Comparison of ENCODE assay signal across 17 mouse cellular contexts in genomic region chr5:38082589-38082988, GRCm38 (mm10). TPM values are rescaled to one million over a fixed set of nuclear protein-coding genes. Genes with fewer than 3 reads are reported as not detected.
DNase-seq lines count a peak whose midpoint lies in the region; ATAC-seq and TF ChIP-seq lines count a peak whose summit lies in the region.
"Had no signal": no experiment of that assay in that cellular context is flagged by ENCODE, and none has a peak within 500 bp of the region (broad histone marks: within the 10 kb centered on the region; RNA-seq: fewer than 3 reads in every experiment).

No protein-coding gene starts in this region.

- H3K27me3 ChIP-seq in neural tube, embryonic 11.5 days (ENCODE audit: control insufficient read depth, insufficient read depth, low read length) = no peaks in the 10 kb centered on the region
- H3K27me3 ChIP-seq in neural tube, embryonic 15.5 days (replicated peaks) = 0 out of 2 replicates have a peak, but pooled peaks cover 5% of the 10 kb centered on the region
- H3K27me3 ChIP-seq in embryonic facial prominence, embryonic 12.5 days = no peaks in the 10 kb centered on the region
- peaks cover 3% of the 10 kb centered on the region; the same call in 1 of the 2 replicates for H3K27me3 ChIP-seq in limb, embryonic 15.5 days
- no peaks in the 10 kb centered on the region for H3K27me3 ChIP-seq in stomach, postnatal 0 days (ENCODE audit: control insufficient read depth, insufficient read depth, low read length)
- H3K27me3 ChIP-seq: heart, embryonic 15.5 days; intestine, embryonic 15.5 days; liver, embryonic 15.5 days had no signal

- H3K9ac ChIP-seq in neural tube, embryonic 11.5 days (ENCODE audit: low read length) = no peak overlapping the region
- no peak overlapping the region for H3K9ac ChIP-seq in neural tube, embryonic 15.5 days (replicated peaks)
- H3K9ac ChIP-seq in embryonic facial prominence, embryonic 12.5 days = no peak overlapping the region
- H3K9ac ChIP-seq in limb, embryonic 15.5 days = no peak overlapping the region
- H3K9ac ChIP-seq in stomach, postnatal 0 days (ENCODE audit: low read length) = no peak overlapping the region
- H3K9ac ChIP-seq: heart, embryonic 15.5 days; hindbrain, embryonic 12.5 days; intestine, embryonic 15.5 days; liver, embryonic 15.5 days had no signal

- TF ChIP-seq CTCF in stomach, postnatal 0 days (IDR thresholded peaks at IDR 0.05; ENCODE audit: low read depth) = no peak

- no peaks in the 10 kb centered on the region for H3K36me3 ChIP-seq in neural tube, embryonic 11.5 days (ENCODE audit: control insufficient read depth, insufficient read depth, low read length)
- no peaks in the 10 kb centered on the region for H3K36me3 ChIP-seq in neural tube, embryonic 15.5 days
- no peaks in the 10 kb centered on the region for H3K36me3 ChIP-seq in embryonic facial prominence, embryonic 12.5 days
- H3K36me3 ChIP-seq in limb, embryonic 15.5 days = no peaks in the 10 kb centered on the region
- no peaks in the 10 kb centered on the region for H3K36me3 ChIP-seq in stomach, postnatal 0 days (ENCODE audit: control insufficient read depth, insufficient read depth, low read length)
- H3K36me3 ChIP-seq: heart, embryonic 15.5 days; hindbrain, embryonic 12.5 days; intestine, embryonic 15.5 days; liver, embryonic 15.5 days had no signal

- H3K9me3 ChIP-seq in neural tube, embryonic 11.5 days (ENCODE audit: control insufficient read depth, low read length) = no peaks in the 10 kb centered on the region
- H3K9me3 ChIP-seq in neural tube, embryonic 15.5 days (replicated peaks) = no peaks in the 10 kb centered on the region
- H3K9me3 ChIP-seq in embryonic facial prominence, embryonic 12.5 days = no peaks in the 10 kb centered on the region
- no peaks in the 10 kb centered on the region for H3K9me3 ChIP-seq in limb, embryonic 15.5 days
- no peaks in the 10 kb centered on the region for H3K9me3 ChIP-seq in stomach, postnatal 0 days (ENCODE audit: control insufficient read depth, low read length)
- H3K9me3 ChIP-seq: heart, embryonic 15.5 days; hindbrain, embryonic 12.5 days; intestine, embryonic 15.5 days; liver, embryonic 15.5 days had no signal

- H3K4me2 ChIP-seq in neural tube, embryonic 11.5 days (ENCODE audit: low read depth) = 0 out of 2 replicates have a peak overlapping the region, but pooled peaks have one; percentile 9
- H3K4me2 ChIP-seq in neural tube, embryonic 15.5 days = no peak overlapping the region
- H3K4me2 ChIP-seq in embryonic facial prominence, embryonic 12.5 days (replicated peaks) = peak overlapping the region; percentile 32
- H3K4me2 ChIP-seq in limb, embryonic 15.5 days = peak overlapping the region; percentile 12; the same call in 1 of the 2 replicates
- no peak overlapping the region for H3K4me2 ChIP-seq in stomach, postnatal 0 days (replicated peaks; ENCODE audit: low read depth)
- H3K4me2 ChIP-seq: heart, embryonic 15.5 days; hindbrain, embryonic 12.5 days; intestine, embryonic 15.5 days; liver, embryonic 15.5 days had no signal

- H3K4me1 ChIP-seq in neural tube, embryonic 11.5 days (ENCODE audit: control insufficient read depth, insufficient read depth, low read length) = peaks cover 13% of the 10 kb centered on the region
- peaks cover 14% of the 10 kb centered on the region for H3K4me1 ChIP-seq in neural tube, embryonic 15.5 days
- peaks cover 30% of the 10 kb centered on the region for H3K4me1 ChIP-seq in embryonic facial prominence, embryonic 12.5 days
- H3K4me1 ChIP-seq in limb, embryonic 15.5 days = peaks cover 11% of the 10 kb centered on the region
- H3K4me1 ChIP-seq in stomach, postnatal 0 days (replicated peaks; ENCODE audit: control insufficient read depth, insufficient read depth) = no peaks in the 10 kb centered on the region
- H3K4me1 ChIP-seq: liver, embryonic 15.5 days had no signal

- peak; percentile 24 for DNase-seq in kidney, adult 11 months
- DNase-seq in kidney, postnatal 4 days = no peak
- no peak for DNase-seq in neural tube, embryonic 11.5 days (ENCODE audit: low spot score)
- no peak for DNase-seq in stomach, postnatal 0 days (ENCODE audit: low spot score)
- DNase-seq in B cell, adult 2 months = no peak
- DNase-seq: adrenal gland, adult 2 months; cerebellum, adult 11 months; lung, postnatal 14 days; right cerebral cortex, postnatal 14 days had no signal

- no peak overlapping the region for H3K27ac ChIP-seq in neural tube, embryonic 11.5 days (ENCODE audit: low read depth, low read length)
- H3K27ac ChIP-seq in neural tube, embryonic 15.5 days (replicated peaks) = no peak overlapping the region
- H3K27ac ChIP-seq in embryonic facial prominence, embryonic 12.5 days = peak overlapping the region; percentile 61
- peak overlapping the region; percentile 18; the same call in 1 of the 2 replicates for H3K27ac ChIP-seq in limb, embryonic 15.5 days
- H3K27ac ChIP-seq in stomach, postnatal 0 days (replicated peaks) = no peak overlapping the region
- H3K27ac ChIP-seq: heart, embryonic 15.5 days; hindbrain, embryonic 12.5 days; intestine, embryonic 15.5 days; liver, embryonic 15.5 days had no signal

- WGBS in neural tube, embryonic 11.5 days = 39% methylated on average over 3 of the region's 3 CpGs
- WGBS in neural tube, embryonic 15.5 days = 35% methylated on average over 3 of the region's 3 CpGs
- WGBS in embryonic facial prominence, embryonic 12.5 days = 35% methylated on average over 3 of the region's 3 CpGs
- 34% methylated on average over 3 of the region's 3 CpGs for WGBS in limb, embryonic 15.5 days
- WGBS in stomach, postnatal 0 days = 55% methylated on average over 3 of the region's 3 CpGs

- no peak for TF ChIP-seq EP300 in stomach, postnatal 0 days (optimal IDR thresholded peaks at IDR 0.05)

- ATAC-seq in neural tube, embryonic 11.5 days (ENCODE audit: insufficient read depth, low FRiP score, low TSS enrichment) = no peak; the same call in 1 of the 2 replicates
- ATAC-seq in neural tube, embryonic 15.5 days (ENCODE audit: low FRiP score) = no peak
- ATAC-seq in embryonic facial prominence, embryonic 12.5 days (ENCODE audit: insufficient number of reproducible peaks, insufficient read depth, low FRiP score, low TSS enrichment) = no peak
- no peak for ATAC-seq in limb, embryonic 15.5 days (ENCODE audit: insufficient number of reproducible peaks, low FRiP score, low TSS enrichment, low read depth)
- no peak for ATAC-seq in stomach, postnatal 0 days (ENCODE audit: low FRiP score, low TSS enrichment)
- ATAC-seq: intestine, embryonic 15.5 days had no signal

- no peak overlapping the region for H3K4me3 ChIP-seq in neural tube, embryonic 11.5 days (ENCODE audit: low read depth, low read length)
- H3K4me3 ChIP-seq in neural tube, embryonic 15.5 days (replicated peaks) = no peak overlapping the region
- H3K4me3 ChIP-seq in embryonic facial prominence, embryonic 12.5 days = no peak overlapping the region
- no peak overlapping the region for H3K4me3 ChIP-seq in limb, embryonic 15.5 days
- H3K4me3 ChIP-seq in stomach, postnatal 0 days (ENCODE audit: low read depth, low read length) = no peak overlapping the region
- H3K4me3 ChIP-seq: heart, embryonic 15.5 days; hindbrain, embryonic 12.5 days; intestine, embryonic 15.5 days; liver, embryonic 15.5 days; myocyte had no signal

RNA-seq across cellular contexts. Expression of gene Stx18, which starts 44.0 kb away (rescaled TPM):
- polyA plus RNA-seq in neural tube, embryonic 11.5 days (2014; fragmentation: Nextera tagmentation; extraction: Ambion mirVana) = 42.9 and 53.2 TPM in 2 replicates
- polyA plus RNA-seq in neural tube, embryonic 15.5 days (2015; fragmentation: Nextera tagmentation; extraction: Ambion mirVana) = 35.0 and 37.1 TPM in 2 replicates
- 53.0 and 54.6 TPM in 2 replicates for polyA plus RNA-seq in embryonic facial prominence, embryonic 12.5 days (2016; fragmentation: Nextera tagmentation; extraction: Ambion mirVana)
- polyA plus RNA-seq in limb, embryonic 15.5 days (2015; fragmentation: Nextera tagmentation; extraction: Ambion mirVana) = 48.0 and 49.5 TPM in 2 replicates
- polyA plus RNA-seq in stomach, postnatal 0 days (2015; fragmentation: Nextera tagmentation; extraction: Ambion mirVana) = 26.9 and 27.6 TPM in 2 replicates

Comparison
In these comparisons a context has a peak if more than half of its experiments do, and no peak if none do; other contexts are left out.
1. H3K4me2 ChIP-seq: peak in neural tube, embryonic 11.5 days (single experiment), embryonic facial prominence, embryonic 12.5 days (single experiment) and limb, embryonic 15.5 days (single experiment); none in neural tube, embryonic 15.5 days (single experiment) and stomach, postnatal 0 days (single experiment).
2. H3K27ac ChIP-seq: peak in embryonic facial prominence, embryonic 12.5 days (single experiment) and limb, embryonic 15.5 days (single experiment); none in neural tube, embryonic 11.5 days (single experiment), neural tube, embryonic 15.5 days (single experiment) and stomach, postnatal 0 days (single experiment).